Mouse (Mus musculus) forebrain, postnatal 0 days (tissue): ENCODE measurements around the gene C9orf72. TPM values are rescaled to one million over a fixed set of nuclear protein-coding genes. Genes with fewer than 3 reads are reported as not detected.

ENCODE experiments used
- ATAC-seq: fragments of 200-750 bp; cut with Nextera tagmentation; 2 replicates; pipeline ENCODE4 v1.8.0; 2017; ENCODE audit warnings: mild to moderate bottlenecking, moderate library complexity
- DNase-seq: peaks from one replicate; pipeline ENCODE4 v3.0.0-alpha.2; 2015
- H3K27ac ChIP-seq: fragments of 300-500 bp; sonication (generic); 2 replicates; pipeline ENCODE4 v1.5.1; 2014; ENCODE audit warnings: low read depth, mild to moderate bottlenecking, antibody characterized with exemption, low read length, moderate library complexity, mixed read lengths
- H3K27me3 ChIP-seq: fragments of 300-500 bp; sonication (generic); 2 replicates; pipeline ENCODE4 v1.6.1; 2014; ENCODE audit warnings: mild to moderate bottlenecking, low read length, mixed read lengths; ENCODE audit not compliant: insufficient read depth
- H3K36me3 ChIP-seq: fragments of 300-500 bp; sonication (generic); 2 replicates; pipeline ENCODE4 v1.6.1; 2014; ENCODE audit warnings: mild to moderate bottlenecking, moderate library complexity; ENCODE audit not compliant: insufficient read depth
- H3K4me1 ChIP-seq: fragments of 300-500 bp; sonication (generic); 2 replicates; pipeline ENCODE4 v1.6.1; 2014; ENCODE audit warnings: antibody characterized with exemption; ENCODE audit not compliant: insufficient read depth
- H3K4me2 ChIP-seq: fragments of 300-500 bp; sonication (generic); 2 replicates; pipeline ENCODE4 v1.6.1; 2014; ENCODE audit warnings: low read depth, mild to moderate bottlenecking, moderate library complexity
- H3K4me3 ChIP-seq: fragments of 300-500 bp; sonication (generic); 2 replicates; pipeline ENCODE4 v1.5.1; 2014; ENCODE audit warnings: low read depth, low read length, mixed read lengths
- H3K9ac ChIP-seq: fragments of 300-500 bp; sonication (generic); 2 replicates; pipeline ENCODE4 v1.6.1; 2014; ENCODE audit warnings: mild to moderate bottlenecking
- H3K9me3 ChIP-seq: fragments of 300-500 bp; sonication (generic); 2 replicates; pipeline ENCODE4 v1.6.1; 2016; ENCODE audit warnings: low read length
- CTCF ChIP-seq: sonication (generic); IDR thresholded peaks from 2 replicates; pipeline ENCODE4 v1.5.1; 2016; ENCODE audit warnings: antibody characterized with exemption, control low read depth, low read depth
- WGBS: fragments of 180-500 bp; shearing (Covaris S2); extraction: QIAGEN DNeasy Blood & Tissue Kit; methylation state at CpG from one replicate; pipeline ENCODE4 v1.1.7; 2014; 5-methylcytosine and 5-hydroxymethylcytosine counted together
- polyA plus RNA-seq: library from polyadenylated mRNA; unstranded; fragments of >200 nt; fragmentation: Nextera tagmentation; extraction: Ambion mirVana; gene quantifications from 2 replicates; pipeline ENCODE4 v1.2.1, GENCODE M21; 2015
- total RNA-seq: library from RNA; depleted of rRNA; stranded (reverse); fragments of >200 nt; gene quantifications from 2 replicates; pipeline ENCODE4 v1.2.3, GENCODE M21; 2014; rRNA removed

C9orf72 gene
- total and polyA plus RNA-seq, 2 experiments from 2014 or later, result 47.7 to 61.5 TPM

- WGBS, result 80% methylated on average over 4 of the region's 4 CpGs
- no peak for ATAC-seq
- no peak for DNase-seq
- Histone ChIP-seq H3K4me3 (no peak within 1 kb of the TSS), H3K4me2 (no peak within 1 kb of the TSS), H3K9me3 (no peaks in the 10 kb centered on the region), H3K9ac (no peak within 1 kb of the TSS), H3K27me3 (peaks cover 8% of the 10 kb centered on the region; the same call in 1 of the 2 replicates), H3K4me1 (peaks cover 5% of the 10 kb centered on the region; the same call in 1 of the 2 replicates), H3K36me3 (no peaks in the 10 kb centered on the region), H3K27ac (no peak within 1 kb of the TSS)
- no peak for TF ChIP-seq CTCF
Measured at GRCm38 (mm10) chr4:35151756-35152155, 74.2 kb downstream of the C9orf72 start, which contains the start of gene Ifnk. Ifnk (plus strand) TSS chr4:35152056.

- Histone ChIP-seq H3K9me3 (no peaks in the 10 kb centered on the region), H3K4me3 (no peak overlapping the region), H3K4me1 (no peaks in the 10 kb centered on the region), H3K36me3 (no peaks in the 10 kb centered on the region), H3K27ac (no peak overlapping the region), H3K4me2 (no peak overlapping the region), H3K27me3 (no peaks in the 10 kb centered on the region), H3K9ac (no peak overlapping the region)
- WGBS, result 87% methylated on average over 3 of the region's 3 CpGs
- DNase-seq (no peak), ATAC-seq (no peak)
- TF ChIP-seq CTCF, result no peak
Measured at GRCm38 (mm10) chr4:35150706-35151105, 75.3 kb downstream of the C9orf72 start.

GRCm38 (mm10) chr4:35148326-35148725 is 77.6 kb downstream of the C9orf72 start:
- ATAC-seq (no peak), DNase-seq (no peak)
- no peaks in the 10 kb centered on the region for H3K4me1 ChIP-seq
- no peaks in the 10 kb centered on the region for H3K27me3 ChIP-seq
- no peak overlapping the region for H3K4me3 ChIP-seq
- H3K27ac ChIP-seq, result no peak overlapping the region
- WGBS, result 89% methylated on average over 4 of the region's 4 CpGs
- no peaks in the 10 kb centered on the region for H3K36me3 ChIP-seq
- H3K9ac ChIP-seq, result no peak overlapping the region
- no peak for TF ChIP-seq CTCF
- H3K9me3 ChIP-seq, result no peaks in the 10 kb centered on the region
- H3K4me2 ChIP-seq, result no peak overlapping the region

- H3K36me3 ChIP-seq, result no peaks in the 10 kb centered on the region
- TF ChIP-seq CTCF, result no peak
- no peaks in the 10 kb centered on the region for H3K27me3 ChIP-seq
- H3K4me2 ChIP-seq, result no peak overlapping the region
- H3K4me1 ChIP-seq, result no peaks in the 10 kb centered on the region
- H3K4me3 ChIP-seq, result no peak overlapping the region
- H3K27ac ChIP-seq, result no peak overlapping the region
- no peak for DNase-seq
- ATAC-seq, result no peak
- WGBS, result 93% methylated on average over 5 of the region's 5 CpGs
- H3K9ac ChIP-seq, result no peak overlapping the region
- no peaks in the 10 kb centered on the region for H3K9me3 ChIP-seq
Measured at GRCm38 (mm10) chr4:35146597-35146996, 79.4 kb downstream of the C9orf72 start.

- Histone ChIP-seq H3K27me3 (no peaks in the 10 kb centered on the region), H3K9me3 (no peaks in the 10 kb centered on the region), H3K4me3 (no peak overlapping the region), H3K4me2 (no peak overlapping the region), H3K9ac (no peak overlapping the region), H3K27ac (no peak overlapping the region), H3K4me1 (no peaks in the 10 kb centered on the region), H3K36me3 (no peaks in the 10 kb centered on the region)
- DNase-seq (no peak), ATAC-seq (no peak)
- TF ChIP-seq CTCF, result no peak
- WGBS, result 91% methylated on average over 10 of the region's 10 CpGs
Measured at GRCm38 (mm10) chr4:35145726-35146125, 80.2 kb downstream of the C9orf72 start.

GRCm38 (mm10) chr4:35143472-35144102 is 82.4 kb downstream of the C9orf72 start:
- Histone ChIP-seq H3K27me3 (no peaks in the 10 kb centered on the region), H3K9me3 (no peaks in the 10 kb centered on the region), H3K4me3 (no peak overlapping the region), H3K9ac (no peak overlapping the region), H3K36me3 (no peaks in the 10 kb centered on the region), H3K27ac (no peak overlapping the region), H3K4me2 (no peak overlapping the region), H3K4me1 (no peaks in the 10 kb centered on the region)
- 82% methylated on average over 12 of the region's 12 CpGs for WGBS
- DNase-seq, result no peak
- ATAC-seq, result no peak
- TF ChIP-seq CTCF, result no peak

Other genes with a start within 250 kb of the C9orf72 start
- gene Ifnk, start 74.1 kb downstream of the C9orf72 start, total RNA-seq, result not detected in 2 replicates
- gene Ifnk, start 74.1 kb downstream of the C9orf72 start, polyA plus RNA-seq, result not detected in 2 replicates
- 3.0 and 3.2 TPM in 2 replicates for gene Mob3b, start 68.7 kb downstream of the C9orf72 start, total RNA-seq
- 2.1 and 4.3 TPM in 2 replicates for gene Mob3b, start 68.7 kb downstream of the C9orf72 start, polyA plus RNA-seq